Mouse (Mus musculus) skeletal muscle tissue, adult 2 months (tissue): ENCODE results near the gene Cstf3.
"Not testable (repeated sequence)": the region's sequence is repeated elsewhere in the genome, so short reads cannot be mapped to it uniquely, and the experiment has no call there.

Experiments
- DNase-seq: peaks from one replicate; pipeline ENCODE4 v3.0.0-alpha.2; 2012; ENCODE audit warnings: low read depth, low spot score

Gene Cstf3

DNA sequence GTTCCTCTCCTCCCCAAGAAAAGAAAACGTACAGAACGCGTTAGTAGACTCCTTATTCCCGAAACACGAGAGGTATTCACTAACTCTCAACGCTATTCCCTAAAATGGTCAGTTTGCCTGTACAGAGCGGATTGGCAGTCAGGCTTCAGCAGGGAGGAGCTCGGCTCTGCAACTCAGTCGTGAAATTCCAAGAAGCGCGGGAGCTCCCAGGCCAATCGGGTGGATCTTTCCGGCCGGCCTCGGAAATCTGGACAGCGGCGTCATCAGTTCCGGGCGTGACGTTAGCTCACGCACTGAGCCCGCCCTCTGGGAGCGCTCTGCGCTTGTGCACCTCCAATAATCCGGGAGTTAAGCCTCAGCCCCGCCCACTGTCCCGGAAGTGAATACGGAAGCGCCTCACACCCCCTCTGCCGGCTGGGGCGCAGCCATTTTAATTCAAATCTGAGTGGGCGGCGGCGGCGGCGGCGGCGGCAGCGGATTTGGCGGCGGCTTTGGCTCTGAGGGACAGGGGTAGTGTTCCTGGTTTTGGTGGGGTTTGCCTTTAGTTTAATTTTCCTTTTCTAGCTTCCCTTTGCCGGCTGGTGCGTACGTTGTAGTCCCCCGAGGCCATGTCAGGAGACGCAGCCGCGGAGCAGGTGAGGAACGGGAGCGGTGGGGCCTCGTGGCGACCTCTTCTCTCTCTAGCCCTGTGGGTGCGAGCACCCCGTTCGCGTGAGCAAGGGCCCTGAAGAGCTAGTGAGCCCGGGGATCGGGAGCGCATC lies at the start of gene Cstf3:
TSS of gene Cstf3 (plus strand) at position 456 of the 761 bp plus-strand sequence.
- DNase-seq = peak; percentile 97

DNA sequence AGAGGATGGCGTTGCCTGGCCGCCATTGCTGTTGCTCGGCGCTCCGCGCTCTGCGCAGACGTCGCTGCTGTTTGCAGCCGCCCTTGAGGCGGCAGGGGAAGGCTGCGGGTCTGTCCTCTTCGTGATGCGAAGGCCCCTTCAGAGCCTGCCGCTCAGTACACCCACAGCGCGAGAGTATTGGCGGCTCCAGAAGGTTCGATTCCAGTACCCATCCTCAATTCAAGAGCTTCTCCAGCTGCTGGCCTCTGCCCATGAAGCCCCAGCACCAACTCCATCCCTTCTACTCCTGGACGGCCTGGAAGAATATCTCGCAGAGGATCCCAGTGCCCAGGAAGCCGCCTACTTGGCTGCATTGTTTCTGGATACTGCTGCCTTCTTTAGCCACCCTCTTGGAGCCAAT lies 33.6 kb upstream of the Cstf3 start:
- DNase-seq = not testable (repeated sequence)

DNA sequence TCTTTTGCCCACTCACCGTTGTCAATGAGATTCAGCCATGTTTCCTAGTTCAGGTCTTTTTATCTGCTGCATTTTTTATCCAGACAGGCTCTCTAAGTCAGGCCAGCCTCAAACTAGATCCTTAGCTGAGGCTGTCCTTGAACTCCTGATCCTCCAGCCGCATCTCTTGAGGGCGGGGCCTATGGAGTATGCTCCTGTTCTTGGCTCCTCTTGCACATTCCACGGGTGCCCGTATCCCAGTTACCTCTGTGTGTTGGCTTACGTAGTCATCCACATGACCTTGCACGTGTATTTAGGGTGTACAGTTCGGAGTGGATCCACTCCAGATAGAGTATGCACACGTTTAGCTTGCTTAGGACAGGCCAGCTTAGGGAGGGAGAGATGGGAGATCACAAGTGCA lies 32.6 kb upstream of the Cstf3 start:
- DNase-seq = no peak

DNA sequence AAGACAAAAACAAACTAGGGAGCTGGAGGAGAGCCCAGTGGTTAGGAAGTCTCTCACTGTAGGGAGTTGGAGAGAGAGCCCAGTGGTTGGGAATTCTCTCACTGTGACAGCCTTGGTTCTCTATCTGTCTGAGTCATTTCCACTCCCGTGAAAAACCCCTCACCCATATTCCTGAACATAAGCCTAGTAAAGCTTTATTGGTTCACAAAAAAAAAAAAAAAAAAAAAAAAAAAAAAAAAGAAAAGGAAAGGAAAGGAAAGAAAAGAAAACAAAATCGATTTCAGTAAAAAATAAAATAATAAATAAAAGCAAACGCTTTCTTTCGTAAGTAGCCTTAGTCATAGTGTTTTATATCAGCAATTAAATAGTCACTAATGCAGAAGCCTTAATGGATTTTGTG lies 32.0 kb upstream of the Cstf3 start:
- DNase-seq = no peak

DNA sequence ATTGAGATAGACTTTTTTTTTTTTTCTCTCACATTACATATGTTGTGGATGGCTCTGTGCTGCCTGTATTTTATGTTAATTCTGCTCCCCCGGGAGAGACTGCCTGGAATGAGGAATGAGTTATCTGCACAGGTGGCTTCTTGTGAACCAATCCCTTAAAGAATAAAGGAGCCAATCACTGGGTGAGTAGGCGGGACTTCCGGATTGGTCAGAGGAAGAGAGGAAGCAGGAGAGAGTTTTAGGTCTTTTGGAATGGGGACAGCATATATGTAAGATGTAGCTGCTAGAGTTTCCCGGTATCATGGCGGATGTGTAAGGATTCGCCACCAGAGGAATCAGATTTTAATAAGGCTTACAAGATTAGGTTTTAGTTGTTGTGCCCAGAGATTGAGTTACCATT lies 31.4 kb upstream of the Cstf3 start:
- no peak for DNase-seq

DNA sequence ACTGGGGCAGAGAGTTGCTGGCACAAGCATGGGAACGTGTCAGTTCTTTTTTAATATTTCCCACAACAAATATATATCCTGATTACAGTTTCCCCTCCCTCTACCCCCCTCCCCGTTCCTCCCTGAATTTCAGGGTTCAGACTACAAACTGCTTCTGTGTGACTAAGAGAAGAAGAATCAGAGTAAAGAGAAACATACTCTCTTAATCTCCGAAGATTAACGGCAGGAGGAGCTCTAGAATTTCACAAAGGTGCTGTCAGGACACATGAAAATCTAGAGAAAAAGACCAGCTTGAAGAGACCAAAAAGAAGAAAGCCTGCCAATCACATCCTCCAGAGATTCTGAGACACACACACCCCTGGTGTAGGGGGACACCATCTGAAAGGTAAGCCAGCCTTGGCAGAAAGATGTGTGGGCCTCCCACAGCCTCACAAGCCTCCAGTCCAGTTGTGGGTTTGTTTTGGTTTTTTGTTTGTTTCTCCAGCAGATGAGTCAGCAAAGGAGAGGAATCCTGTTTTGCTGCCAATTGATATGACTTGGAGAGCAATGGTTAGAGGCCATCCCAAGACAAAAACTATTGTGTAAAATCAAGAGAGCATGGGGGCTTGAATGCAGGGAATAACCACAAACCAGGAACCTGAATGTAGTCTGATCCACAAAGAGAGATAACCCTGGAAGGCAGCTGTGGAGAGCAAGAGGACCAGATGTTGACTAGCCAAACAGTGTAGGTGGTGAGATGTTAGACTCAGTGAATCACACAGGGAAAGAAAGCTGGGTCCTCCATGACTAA lies 30.5 kb upstream of the Cstf3 start:
- DNase-seq = no peak

DNA sequence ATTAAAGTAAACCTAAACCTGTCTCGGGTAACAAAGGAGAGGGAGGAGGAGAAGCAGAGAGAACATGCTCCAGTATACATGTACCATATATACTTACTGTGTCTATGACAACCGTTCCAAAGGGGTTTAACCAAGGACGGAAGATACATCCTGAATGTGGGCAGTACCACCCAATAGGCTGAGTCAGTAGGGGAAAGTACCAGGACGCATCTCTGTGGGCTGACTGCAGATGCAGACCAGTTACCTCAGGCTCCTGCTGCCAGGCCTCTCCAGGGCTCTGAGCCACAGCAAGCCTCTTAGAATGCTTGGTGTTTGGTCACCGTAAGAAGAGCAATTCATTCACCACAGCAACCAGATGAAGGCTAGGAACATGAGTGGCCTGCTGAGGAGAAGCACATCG lies 28.9 kb upstream of the Cstf3 start:
- no peak for DNase-seq

DNA sequence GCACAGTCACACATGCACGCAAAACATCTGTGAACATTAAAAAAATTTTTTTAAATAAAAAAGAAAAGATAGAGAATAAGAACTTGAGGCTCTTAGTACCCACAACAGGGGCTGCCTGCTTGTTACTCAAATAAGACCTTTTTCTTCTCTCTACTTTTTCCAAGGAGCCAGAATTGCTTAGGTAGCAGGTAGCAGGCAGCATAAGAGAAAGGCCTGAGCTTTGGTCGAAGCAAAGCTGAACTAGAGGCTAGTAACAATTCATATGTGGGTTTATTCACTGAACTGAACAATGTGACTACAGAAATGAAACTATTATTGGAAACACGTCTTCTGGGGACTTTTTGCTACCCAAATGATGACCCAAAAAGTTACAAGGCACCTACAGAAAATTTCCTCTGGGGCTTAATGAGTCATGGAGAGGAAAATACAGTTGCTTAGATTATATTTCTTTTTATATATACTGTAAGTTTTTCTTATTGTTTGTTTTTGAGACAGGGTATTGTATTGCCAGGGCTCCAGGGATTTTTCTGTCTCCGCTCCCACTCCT lies 28.3 kb upstream of the Cstf3 start:
- DNase-seq = no peak

DNA sequence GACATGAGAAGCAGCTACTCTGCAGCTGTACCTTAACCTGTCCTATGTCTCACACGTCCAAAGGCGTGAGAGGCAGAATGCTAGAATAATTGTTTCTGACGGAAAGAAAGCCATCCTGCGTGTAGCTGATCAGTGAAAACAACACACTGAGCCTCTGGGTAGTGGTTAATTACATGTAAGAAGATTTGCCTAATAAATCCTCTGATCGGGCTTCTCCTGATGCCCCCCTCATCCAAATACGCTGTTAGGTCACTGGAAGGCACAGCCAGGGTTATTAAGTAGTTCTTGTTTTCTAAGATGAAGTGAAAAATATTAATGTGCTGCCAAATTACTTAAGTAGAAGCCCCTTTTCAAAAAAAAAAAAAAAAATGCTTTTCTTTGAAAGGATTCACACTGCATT lies 18.3 kb upstream of the Cstf3 start:
- no peak for DNase-seq

DNA sequence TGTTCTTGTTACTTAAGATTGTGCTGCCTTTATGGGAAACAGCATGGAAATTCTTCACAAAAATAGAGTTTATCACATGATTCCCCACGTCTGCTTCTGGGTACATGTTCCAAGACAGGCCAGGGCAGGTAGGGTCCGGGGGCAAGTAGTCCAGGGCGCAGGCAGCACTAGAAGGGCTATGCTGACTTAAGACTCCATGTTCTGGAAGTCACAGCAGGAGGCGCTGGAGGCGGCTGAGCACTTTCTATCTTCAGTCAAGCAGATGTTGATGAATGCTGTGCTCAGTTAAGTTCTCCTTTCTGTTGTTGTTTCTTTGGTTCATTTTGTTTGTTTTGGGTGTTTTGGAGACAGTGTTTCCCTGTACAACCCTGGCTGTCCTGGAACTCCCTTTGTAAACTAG lies 14.1 kb upstream of the Cstf3 start:
- no peak for DNase-seq

DNA sequence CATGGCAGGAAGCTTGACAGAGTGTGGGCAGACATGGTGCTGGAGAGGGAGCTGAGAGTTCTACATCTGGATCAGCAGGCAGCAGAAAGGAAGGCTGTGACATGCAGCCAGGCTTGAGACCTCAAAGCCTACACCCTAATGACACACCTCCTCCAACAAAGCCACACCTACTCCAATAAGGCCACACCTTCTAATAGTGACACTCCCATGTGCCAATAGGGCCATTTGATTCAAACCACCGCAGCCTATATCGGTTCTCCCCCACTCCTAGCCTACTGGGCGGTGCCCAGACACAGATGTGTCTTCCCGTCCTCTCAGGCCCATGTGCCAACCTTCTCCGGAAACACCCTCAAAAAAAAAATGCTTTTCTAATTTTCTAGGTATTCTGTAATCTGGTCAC lies 12.3 kb upstream of the Cstf3 start:
- no peak for DNase-seq

DNA sequence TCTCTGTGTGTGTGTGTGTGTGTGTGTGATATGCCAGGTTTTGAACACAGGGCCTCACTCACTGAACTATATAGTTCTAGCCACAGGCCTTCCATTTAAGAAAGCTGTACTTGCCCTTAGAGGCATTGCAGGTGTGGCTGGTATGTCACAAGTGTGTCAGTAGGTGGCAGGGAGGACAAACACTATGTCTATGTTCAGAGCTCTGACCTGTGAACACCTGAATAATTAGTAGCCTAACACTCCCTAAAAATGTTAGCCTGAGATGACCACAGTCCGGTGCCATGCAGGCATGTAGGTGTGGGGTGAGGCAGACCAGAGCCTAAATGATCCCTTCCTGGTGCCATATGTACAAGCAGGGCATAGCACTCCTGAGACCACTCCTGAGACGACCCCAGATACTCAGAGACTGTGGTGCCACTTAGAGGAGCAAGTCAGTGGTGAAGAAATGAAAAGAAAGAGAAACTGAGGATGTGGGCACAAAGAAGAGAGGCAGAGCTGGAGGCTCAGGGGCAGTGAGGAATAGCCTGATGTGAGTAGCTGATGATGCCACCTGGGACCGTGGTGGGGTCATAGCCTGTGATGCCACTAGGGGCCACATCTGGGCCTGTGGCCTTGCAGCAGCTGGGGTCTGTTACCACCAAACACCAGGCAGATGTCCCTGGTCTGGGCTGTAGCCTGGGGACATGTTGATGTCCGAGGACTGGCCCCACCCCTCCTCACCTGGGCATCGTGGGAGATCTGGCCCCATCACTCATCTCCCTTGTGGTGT lies 11.3 kb upstream of the Cstf3 start:
- no peak for DNase-seq

DNA sequence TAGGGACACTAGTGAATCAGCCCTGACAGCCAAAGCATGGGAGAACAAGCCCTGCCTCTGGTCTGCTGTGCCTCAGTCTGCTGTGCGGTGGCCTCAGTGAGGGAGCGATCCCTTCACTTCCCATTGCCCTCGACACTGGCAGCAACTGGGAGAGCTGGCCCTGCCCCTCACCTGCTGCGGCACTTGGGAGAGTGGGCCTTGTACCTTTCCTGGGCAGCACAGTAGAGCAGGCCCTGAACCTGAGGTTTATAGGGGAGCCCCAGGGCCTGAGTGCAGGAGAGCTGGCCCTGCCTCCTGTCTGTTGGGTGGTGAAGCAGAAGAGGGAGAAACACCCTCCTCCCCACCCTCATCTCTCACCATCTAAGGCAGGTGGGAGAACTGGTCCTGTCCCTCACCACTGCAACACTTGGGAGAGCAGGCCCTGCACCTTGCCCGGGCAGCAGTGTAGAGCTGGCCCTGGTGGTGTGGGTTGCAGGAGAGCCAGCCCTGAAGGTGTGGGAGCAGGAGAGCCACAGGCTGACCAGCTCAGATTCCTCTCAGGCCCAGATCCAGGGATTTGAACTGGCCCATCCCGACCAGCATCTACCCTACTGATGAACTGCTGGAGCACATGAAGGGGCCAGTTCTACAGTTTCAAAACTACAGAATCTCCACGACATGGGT lies 10.4 kb upstream of the Cstf3 start:
- peak; percentile 29 for DNase-seq

DNA sequence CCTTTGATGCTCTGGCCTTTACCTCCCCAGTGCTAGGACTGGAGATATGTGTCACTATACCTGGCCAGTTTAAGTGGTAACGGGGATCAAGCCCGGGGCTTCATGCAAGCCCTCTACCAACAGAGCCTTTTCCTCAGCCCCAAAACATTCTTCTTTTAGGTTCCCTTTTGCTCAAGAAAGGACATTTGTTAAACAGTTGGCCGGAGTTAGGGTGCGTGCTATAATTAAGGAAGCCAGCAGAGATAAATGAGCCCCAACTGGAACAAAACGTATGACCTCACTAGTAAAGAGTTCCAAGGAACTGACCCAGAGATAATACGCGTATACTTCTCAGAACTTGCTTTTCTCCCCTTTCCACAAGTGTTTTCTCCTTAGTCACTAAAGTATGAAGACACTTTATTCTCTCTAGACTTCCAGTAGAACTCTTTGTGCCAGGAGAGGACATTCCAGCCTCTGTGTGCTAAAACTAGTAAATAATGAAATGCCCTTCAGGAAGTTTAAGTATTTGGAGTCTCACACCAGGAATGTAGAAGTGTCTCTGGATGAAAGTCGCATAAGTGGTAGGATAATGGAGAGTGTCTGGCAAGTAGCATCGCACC lies 8.9 kb upstream of the Cstf3 start:
- no peak for DNase-seq

DNA sequence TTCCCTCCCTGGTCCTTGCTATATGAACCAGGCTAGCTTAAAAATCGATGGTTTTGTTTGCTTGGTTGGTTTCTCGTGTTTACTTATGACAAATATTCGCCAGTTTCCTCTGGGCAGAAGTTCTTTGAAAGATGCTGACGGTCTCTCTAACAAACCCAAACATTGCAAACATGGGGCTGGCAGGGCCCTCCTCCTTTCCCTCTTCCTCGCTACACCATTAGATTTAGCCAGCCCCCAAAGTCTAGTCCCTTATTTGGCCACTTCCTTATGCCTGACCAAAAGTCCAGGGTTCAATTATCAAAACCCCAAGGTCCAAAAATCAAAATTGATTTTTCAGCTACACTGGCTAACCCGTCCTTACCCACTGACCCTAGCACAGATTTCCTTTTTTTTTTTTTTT lies 7.3 kb upstream of the Cstf3 start:
- DNase-seq = no peak

DNA sequence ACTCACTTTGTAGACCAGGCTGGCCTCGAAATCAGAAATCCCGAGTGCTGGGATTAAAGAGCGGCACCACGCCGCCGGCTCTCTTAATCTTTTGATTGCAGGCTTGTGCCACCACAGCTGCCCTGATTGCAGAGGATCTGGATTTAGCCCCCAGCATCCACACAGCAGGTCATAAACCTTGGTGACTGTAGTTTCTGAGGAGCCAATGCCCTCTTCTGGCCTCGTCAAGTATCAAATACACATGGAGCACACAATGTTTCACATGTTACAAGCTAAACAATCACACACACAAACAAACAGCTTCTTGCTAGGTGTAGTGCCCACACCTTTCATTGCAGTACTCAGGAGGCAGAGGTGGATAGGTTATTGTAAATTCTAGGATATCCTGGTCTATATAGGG lies 6.1 kb upstream of the Cstf3 start:
- no peak for DNase-seq

DNA sequence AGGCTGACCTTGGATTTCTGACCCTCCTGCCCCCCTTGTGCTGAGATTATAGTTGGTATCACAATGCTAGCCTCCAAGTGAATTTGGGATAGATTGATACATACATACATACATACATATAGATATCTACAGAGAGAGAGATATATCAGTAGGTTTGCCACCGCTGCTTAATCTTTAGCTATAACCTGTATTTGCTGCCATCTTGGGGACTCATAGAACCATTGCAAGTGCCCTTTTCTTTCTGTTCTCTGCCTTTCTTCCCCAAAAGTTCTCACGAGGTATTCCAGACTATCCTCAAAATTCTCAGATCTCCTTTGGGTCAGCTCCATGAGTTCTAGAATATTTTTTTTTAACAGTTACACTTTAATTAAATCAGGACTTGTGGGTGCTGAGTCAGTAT lies 4.7 kb upstream of the Cstf3 start:
- DNase-seq = no peak

DNA sequence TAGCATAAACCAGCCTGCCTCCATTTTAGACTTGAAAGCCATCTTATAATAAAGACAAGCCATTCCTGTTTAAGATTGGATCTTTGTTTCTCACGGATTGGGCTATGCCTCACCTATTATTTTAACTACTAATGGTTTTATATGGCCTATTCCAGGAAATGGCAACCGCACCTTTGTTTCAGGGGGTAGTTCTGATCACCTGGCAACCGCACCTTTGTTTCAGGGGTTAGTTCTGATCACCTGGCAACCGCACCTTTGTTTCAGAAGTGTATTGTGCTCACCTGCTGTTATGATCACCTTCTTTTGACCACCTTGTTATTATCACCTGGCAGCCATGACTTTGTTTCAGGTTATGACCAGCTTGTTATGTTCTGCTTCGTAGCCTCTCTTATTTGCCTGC lies 1.8 kb upstream of the Cstf3 start:
- DNase-seq = no peak

DNA sequence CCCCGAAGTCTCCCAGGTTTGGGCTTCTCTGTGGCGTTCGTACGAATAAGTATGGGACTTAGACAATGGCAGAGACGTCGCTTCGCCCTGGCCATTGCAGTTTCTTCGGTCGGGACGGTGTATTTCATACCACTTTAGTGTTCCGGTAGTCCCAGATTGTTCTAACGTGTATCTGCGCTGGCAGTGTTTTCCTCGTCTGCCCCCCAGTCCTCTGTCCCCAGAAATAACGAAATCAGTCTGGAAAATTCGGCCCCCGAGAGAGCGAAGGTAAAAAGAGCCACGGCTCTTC lies 450 bp downstream of the Cstf3 start:
- no peak for DNase-seq

DNA sequence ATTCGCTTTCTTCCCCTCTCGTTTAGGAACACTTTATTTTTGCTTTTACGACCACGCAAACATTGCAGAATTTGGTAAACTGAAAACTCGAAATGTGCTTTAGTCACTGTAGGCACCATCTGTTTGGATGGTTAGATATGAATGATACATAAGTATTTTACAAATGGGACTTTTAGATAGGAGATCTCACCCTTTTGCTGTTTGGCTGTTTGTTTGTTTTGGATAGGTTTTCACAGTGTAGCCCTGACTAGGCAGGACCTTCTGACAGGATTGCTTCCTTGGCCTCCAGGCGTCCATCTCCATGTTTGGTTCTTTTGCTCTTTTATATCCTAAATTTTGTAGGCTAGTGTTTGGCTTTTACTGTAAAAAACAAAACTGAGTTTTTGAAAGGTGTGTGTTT lies 818 bp downstream of the Cstf3 start:
- DNase-seq = no peak

DNA sequence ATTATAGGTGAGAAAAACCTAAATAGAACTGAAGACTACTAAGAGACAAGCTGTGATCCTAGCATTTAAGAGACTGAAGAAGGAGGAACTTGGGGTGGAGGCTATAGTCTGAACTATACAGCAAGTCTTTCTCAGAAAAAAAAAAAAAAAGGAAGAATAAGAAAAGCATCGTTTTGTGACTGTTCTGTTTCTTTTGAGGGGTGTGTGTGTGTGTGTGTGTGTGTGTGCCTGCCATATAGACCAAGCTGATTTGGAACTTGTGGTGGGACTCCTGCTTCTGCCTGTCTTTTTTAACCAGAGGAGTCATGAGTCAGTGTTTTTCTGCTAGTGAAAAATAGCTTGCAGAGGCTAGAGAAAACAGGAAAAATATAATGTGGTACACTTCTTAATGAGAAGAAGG lies 4.7 kb downstream of the Cstf3 start:
- no peak for DNase-seq

DNA sequence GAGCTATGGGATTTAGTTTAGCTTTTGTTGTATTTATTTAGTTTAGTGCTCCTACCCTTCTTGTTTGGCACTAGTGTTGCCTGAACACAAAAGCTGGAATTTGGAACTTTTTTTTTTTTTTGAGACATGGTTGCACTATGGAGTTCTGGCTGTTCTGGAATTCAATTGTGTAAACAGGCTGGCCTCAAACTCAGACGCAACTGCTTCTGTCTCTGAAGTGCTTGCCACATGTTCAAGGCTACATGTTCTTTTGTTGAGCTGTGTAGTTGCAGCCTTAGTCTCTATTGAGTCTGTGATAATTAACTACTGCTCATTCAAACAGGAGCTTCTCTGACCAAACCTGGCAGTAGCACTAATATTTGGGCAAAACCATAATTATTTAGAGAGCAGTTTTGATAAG lies 13.1 kb downstream of the Cstf3 start:
- no peak for DNase-seq
